Mouse (Mus musculus): ENCODE results near the gene Il11ra2. TPM values are rescaled to one million over a fixed set of nuclear protein-coding genes. Genes with fewer than 3 reads are reported as not detected.

The Il11ra2 gene
- polyA plus RNA-seq, 1 experiment from 2014 or later, result 0.09 TPM

Other genes starting within 250 kb of the Il11ra2 start
- gene Gm21586, start 222.5 kb downstream of the Il11ra2 start, polyA plus RNA-seq (2015; fragmentation: Nextera tagmentation; extraction: Ambion mirVana), result 0.66 TPM in 1 of 2 replicates, not detected in the other
- gene Gm2163, start 195.1 kb downstream of the Il11ra2 start, polyA plus RNA-seq (2015; fragmentation: Nextera tagmentation; extraction: Ambion mirVana), result 0.07 TPM in 1 of 2 replicates, not detected in the other
- 0.05 TPM in 1 of 2 replicates, not detected in the other for gene Fam205a2, start 133.7 kb downstream of the Il11ra2 start, polyA plus RNA-seq (2015; fragmentation: Nextera tagmentation; extraction: Ambion mirVana)
- gene Gm10591, start 49.7 kb downstream of the Il11ra2 start, polyA plus RNA-seq (2015; fragmentation: Nextera tagmentation; extraction: Ambion mirVana), result 3.2 TPM in 1 of 2 replicates, not detected in the other
- gene Gm2564, start 32.2 kb downstream of the Il11ra2 start, polyA plus RNA-seq (2015; fragmentation: Nextera tagmentation; extraction: Ambion mirVana), result 0.66 and 1.4 TPM in 2 replicates
- not detected in 2 replicates for gene Ccl27b, start 6.6 kb downstream of the Il11ra2 start, polyA plus RNA-seq (2015; fragmentation: Nextera tagmentation; extraction: Ambion mirVana)
- not detected in 2 replicates for gene 4930578G10Rik, start 73.7 kb upstream of the Il11ra2 start, polyA plus RNA-seq (2015; fragmentation: Nextera tagmentation; extraction: Ambion mirVana)
- 0.75 and 1.1 TPM in 2 replicates for gene Ccl19, start 94.7 kb upstream of the Il11ra2 start, polyA plus RNA-seq (2015; fragmentation: Nextera tagmentation; extraction: Ambion mirVana)
- 70.3 and 73.7 TPM in 2 replicates for gene Ccl21a, start 112.1 kb upstream of the Il11ra2 start, polyA plus RNA-seq (2015; fragmentation: Nextera tagmentation; extraction: Ambion mirVana)
- gene Fam205a1, start 192.0 kb upstream of the Il11ra2 start, polyA plus RNA-seq (2015; fragmentation: Nextera tagmentation; extraction: Ambion mirVana), result not detected in 2 replicates
- 0.05 and 0.12 TPM in 2 replicates for gene Gm12394, start 194.9 kb upstream of the Il11ra2 start, polyA plus RNA-seq (2015; fragmentation: Nextera tagmentation; extraction: Ambion mirVana)
- gene Fam205c, start 212.3 kb upstream of the Il11ra2 start, polyA plus RNA-seq (2015; fragmentation: Nextera tagmentation; extraction: Ambion mirVana), result 0.16 TPM in 1 of 2 replicates, not detected in the other